Mouse (Mus musculus) c-Kit-positive CD71-negative TER-119-negative erythroid progenitor cells, embryonic 14.5 days (primary cell): ENCODE measurements at regions not wholly inside any gene's neighbourhood (a gene's known extent, or its start where the extent isn't known, plus 50 kb on each side); places are given as distances from the start of the nearest gene placed in this dataset.
"Not testable (repeated sequence)": the region's sequence is repeated elsewhere in the genome, so short reads cannot be mapped to it uniquely, and the experiment has no call there.

ENCODE experiments used
- DNase-seq: peaks from one replicate; pipeline ENCODE4 v3.0.0-alpha.2; 2013; ENCODE audit warnings: low read depth

- not testable (repeated sequence) for DNase-seq
These were observed 197.9 kb downstream of the Samd9l start for GRCm38 (mm10) chr6:3201507-3201906.

GRCm38 (mm10) chr6:3201107-3201506 is 198.3 kb downstream of the Samd9l start:
- no peak for DNase-seq

- peak; percentile 36 for DNase-seq
These were observed 198.8 kb downstream of the Samd9l start for GRCm38 (mm10) chr6:3200586-3200985.

GRCm38 (mm10) chr6:3192424-3192820 is 206.9 kb downstream of the Samd9l start:
- not testable (repeated sequence) for DNase-seq

GRCm38 (mm10) chr6:3191695-3192423 is 207.5 kb downstream of the Samd9l start:
- not testable (repeated sequence) for DNase-seq

GRCm38 (mm10) chr6:3183819-3184199 is 215.6 kb downstream of the Samd9l start:
- peak; percentile 74 for DNase-seq

GRCm38 (mm10) chr6:3182889-3183818 is 216.2 kb downstream of the Samd9l start:
- DNase-seq, result peak; percentile 67

- not testable (repeated sequence) for DNase-seq
These were observed 216.9 kb downstream of the Samd9l start for GRCm38 (mm10) chr6:3182424-3182841.

- not testable (repeated sequence) for DNase-seq
These were observed 219.6 kb downstream of the Samd9l start for GRCm38 (mm10) chr6:3179603-3180348.

- not testable (repeated sequence) for DNase-seq
These were observed 229.9 kb downstream of the Samd9l start for GRCm38 (mm10) chr6:3169479-3169878.

- not testable (repeated sequence) for DNase-seq
These were observed 233.2 kb downstream of the Samd9l start for GRCm38 (mm10) chr6:3166149-3166548.

GRCm38 (mm10) chr6:3151901-3152300 is 247.5 kb downstream of the Samd9l start:
- not testable (repeated sequence) for DNase-seq

- DNase-seq, result not testable (repeated sequence)
These were observed 261.5 kb downstream of the Samd9l start for GRCm38 (mm10) chr6:3137823-3138222.

- DNase-seq, result not testable (repeated sequence)
These were observed 265.6 kb downstream of the Samd9l start for GRCm38 (mm10) chr6:3133763-3134162.

- not testable (repeated sequence) for DNase-seq
These were observed 283.1 kb downstream of the Samd9l start for GRCm38 (mm10) chr6:3116296-3116695.
